Mouse (Mus musculus): ENCODE results near the gene Stat1. TPM values are rescaled to one million over a fixed set of nuclear protein-coding genes. Genes with fewer than 3 reads are reported as not detected.

Stat1 gene
- total RNA-seq, 1 experiment: 14.8 TPM

DNA sequence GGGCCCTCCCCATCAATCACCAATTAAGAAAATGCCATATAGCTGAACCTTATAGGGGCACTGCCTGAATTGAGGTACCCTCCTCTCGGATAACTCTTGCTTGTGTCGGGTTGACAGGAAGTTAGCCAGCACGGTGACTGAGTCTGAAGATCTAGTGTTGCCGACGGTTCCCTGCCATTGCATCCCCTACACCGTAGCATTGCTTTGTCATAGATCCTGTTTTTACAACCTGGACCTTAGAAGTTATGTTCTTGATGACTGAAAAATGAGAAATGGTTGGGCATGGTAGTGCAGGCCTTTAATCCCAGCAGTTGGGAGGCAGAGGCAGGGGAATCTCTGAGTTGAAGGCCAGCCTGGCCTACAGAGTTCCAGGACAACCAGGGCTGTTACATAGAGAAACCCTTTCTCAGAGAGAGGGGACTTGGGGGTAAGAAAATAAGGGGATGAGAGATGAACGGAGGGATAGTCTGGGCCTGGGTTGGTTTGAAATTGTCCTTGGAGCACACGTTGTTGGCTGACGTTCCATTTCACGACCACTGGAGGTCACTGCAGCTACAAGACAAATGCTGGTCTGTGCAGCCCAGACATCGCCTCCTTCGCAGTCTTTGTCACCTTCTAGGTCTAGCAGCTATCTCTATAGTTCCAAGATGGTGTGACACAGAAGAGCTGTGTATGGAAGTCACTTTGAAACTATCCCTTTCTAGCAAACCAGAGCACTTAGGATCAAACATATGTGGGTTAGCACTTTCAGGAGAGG, 27.2 kb downstream of the Stat1 start:
- H3K27ac ChIP-seq (ENCODE audit: insufficient read depth, low read depth, low read length, poor library complexity, severe bottlenecking): no peak overlapping the region
- DNase-seq (ENCODE audit: low read depth, low spot score): peak; percentile 45
- no peak overlapping the region for H3K4me3 ChIP-seq (ENCODE audit: insufficient read depth in 1 of 2, low read depth in 1 of 2, low read length in 2 of 2, poor library complexity in 1 of 2, severe bottlenecking in 1 of 2)

DNA sequence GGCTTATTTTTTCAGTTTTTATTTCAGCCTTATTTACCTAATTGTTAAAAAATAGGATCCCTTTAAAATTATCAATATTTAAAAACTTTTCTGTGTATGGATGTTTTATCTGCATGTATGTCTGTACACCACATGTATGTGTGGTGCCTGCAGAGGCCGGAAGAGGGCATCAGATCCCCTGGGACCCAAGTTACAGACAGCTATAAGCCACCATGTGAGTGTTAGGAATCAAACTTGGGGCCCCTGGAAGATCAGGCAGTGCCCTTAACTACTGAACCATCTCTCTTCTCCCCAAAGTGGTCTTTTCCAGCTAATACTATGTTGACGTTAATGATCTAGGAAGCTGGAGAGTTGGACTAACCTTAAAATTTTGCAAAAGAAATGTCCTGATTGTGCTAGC, 28.2 kb downstream of the Stat1 start:
- in situ Hi-C loops (cut with MboI; ENCODE audit: low sequenced_read_pairs in 2 of 2, unreplicated experiment in 2 of 2): no loop called here

More for the DNA sequence above, 27.2 kb downstream of the Stat1 start:
- Histone ChIP-seq H3K36me3 (ENCODE audit: control insufficient read depth, insufficient read depth, low read length, poor library complexity, severe bottlenecking) (no peaks in the 10 kb centered on the region; the same call in 1 of the 2 replicates), H3K4me1 (ENCODE audit: control insufficient read depth in 2 of 2, insufficient read depth in 2 of 2, low read length in 2 of 2, poor library complexity in 1 of 2) (peaks cover 6 to 10% of the 10 kb centered on the region in 2 experiments; a peak in 3 of 4 replicates), H3K9me3 (ENCODE audit: control insufficient read depth, insufficient read depth, low read depth, low read length) (no peaks in the 10 kb centered on the region), H3K9ac (ENCODE audit: insufficient read depth, low read depth, low read length, poor library complexity, severe bottlenecking) (no peak overlapping the region)
- TF ChIP-seq MAFK (IDR thresholded peaks at IDR 0.05; ENCODE audit: insufficient read depth, low read depth, low read length): no peak
- peak; percentile 56; the same call in 1 of the 2 replicates for TF ChIP-seq ZC3H11A (IDR thresholded peaks at IDR 0.05; ENCODE audit: borderline replicate concordance, low read depth, low read length)
- TF ChIP-seq HCFC1 (IDR thresholded peaks at IDR 0.05; ENCODE audit: borderline replicate concordance, insufficient read depth, low read length): no peak
- TF ChIP-seq ZNF384 (IDR thresholded peaks at IDR 0.05; ENCODE audit: low read depth, low read length): no peak
- in situ Hi-C loops (cut with MboI; ENCODE audit: low sequenced_read_pairs in 2 of 2, unreplicated experiment in 2 of 2): no loop called here

DNA sequence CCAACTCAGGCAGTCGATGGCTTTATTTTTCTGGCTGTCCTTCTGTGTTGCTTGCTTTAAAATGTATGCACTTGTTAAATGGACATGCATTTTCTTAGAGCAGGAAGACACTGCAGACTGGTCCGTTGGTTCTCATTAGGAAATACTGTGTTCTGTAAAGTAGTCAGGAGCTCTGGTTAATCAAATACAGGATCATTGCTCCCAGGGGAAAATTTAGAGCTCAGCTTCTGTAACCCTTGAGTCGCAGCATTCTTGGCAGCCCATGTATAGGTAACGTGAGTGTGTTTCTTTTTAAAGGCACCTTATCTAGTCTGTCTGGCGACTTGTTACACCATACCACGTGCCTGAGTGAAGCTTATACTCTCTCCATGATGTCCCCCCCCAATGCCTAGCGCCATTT, 28.9 kb downstream of the Stat1 start:
- no peak overlapping the region for H3K9ac ChIP-seq (ENCODE audit: insufficient read depth, low read depth, low read length, poor library complexity, severe bottlenecking)
- H3K27ac ChIP-seq (ENCODE audit: insufficient read depth, low read depth, low read length, poor library complexity, severe bottlenecking): no peak overlapping the region
- H3K4me3 ChIP-seq (ENCODE audit: insufficient read depth in 1 of 2, low read depth in 1 of 2, low read length in 2 of 2, poor library complexity in 1 of 2, severe bottlenecking in 1 of 2): no peak overlapping the region
- peaks cover 6 to 10% of the 10 kb centered on the region in 2 experiments; a peak in 3 of 4 replicates for H3K4me1 ChIP-seq (ENCODE audit: control insufficient read depth in 2 of 2, insufficient read depth in 2 of 2, low read length in 2 of 2, poor library complexity in 1 of 2)
- in situ Hi-C loops (cut with MboI; ENCODE audit: low sequenced_read_pairs in 2 of 2, unreplicated experiment in 2 of 2): no loop called here
- H3K9me3 ChIP-seq (ENCODE audit: control insufficient read depth, insufficient read depth, low read depth, low read length): no peaks in the 10 kb centered on the region
- TF ChIP-seq CHD2 (IDR thresholded peaks at IDR 0.05; ENCODE audit: low read depth, low read length) (no peak), ZC3H11A (IDR thresholded peaks at IDR 0.05; ENCODE audit: borderline replicate concordance, low read depth, low read length) (no peak)
- DNase-seq (ENCODE audit: low read depth, low spot score): no peak
- no peaks in the 10 kb centered on the region; the same call in 1 of the 2 replicates for H3K36me3 ChIP-seq (ENCODE audit: control insufficient read depth, insufficient read depth, low read length, poor library complexity, severe bottlenecking)

More for the DNA sequence above, 28.2 kb downstream of the Stat1 start:
- H3K4me1 ChIP-seq (ENCODE audit: control insufficient read depth in 2 of 2, insufficient read depth in 2 of 2, low read length in 2 of 2, poor library complexity in 1 of 2): peaks cover 6 to 10% of the 10 kb centered on the region in 2 experiments; a peak in 3 of 4 replicates
- no peak for DNase-seq (ENCODE audit: low read depth, low spot score)
- H3K9ac ChIP-seq (ENCODE audit: insufficient read depth, low read depth, low read length, poor library complexity, severe bottlenecking): no peak overlapping the region
- no peak overlapping the region for H3K4me3 ChIP-seq (ENCODE audit: insufficient read depth in 1 of 2, low read depth in 1 of 2, low read length in 2 of 2, poor library complexity in 1 of 2, severe bottlenecking in 1 of 2)
- H3K27ac ChIP-seq (ENCODE audit: insufficient read depth, low read depth, low read length, poor library complexity, severe bottlenecking): no peak overlapping the region
- no peak for TF ChIP-seq ZC3H11A (IDR thresholded peaks at IDR 0.05; ENCODE audit: borderline replicate concordance, low read depth, low read length)
- TF ChIP-seq CHD2 (IDR thresholded peaks at IDR 0.05; ENCODE audit: low read depth, low read length): no peak
- no peak for TF ChIP-seq ZNF384 (IDR thresholded peaks at IDR 0.05; ENCODE audit: low read depth, low read length)
- TF ChIP-seq MAFK (IDR thresholded peaks at IDR 0.05; ENCODE audit: insufficient read depth, low read depth, low read length): no peak
- H3K9me3 ChIP-seq (ENCODE audit: control insufficient read depth, insufficient read depth, low read depth, low read length): no peaks in the 10 kb centered on the region
- no peaks in the 10 kb centered on the region; the same call in 1 of the 2 replicates for H3K36me3 ChIP-seq (ENCODE audit: control insufficient read depth, insufficient read depth, low read length, poor library complexity, severe bottlenecking)

DNA sequence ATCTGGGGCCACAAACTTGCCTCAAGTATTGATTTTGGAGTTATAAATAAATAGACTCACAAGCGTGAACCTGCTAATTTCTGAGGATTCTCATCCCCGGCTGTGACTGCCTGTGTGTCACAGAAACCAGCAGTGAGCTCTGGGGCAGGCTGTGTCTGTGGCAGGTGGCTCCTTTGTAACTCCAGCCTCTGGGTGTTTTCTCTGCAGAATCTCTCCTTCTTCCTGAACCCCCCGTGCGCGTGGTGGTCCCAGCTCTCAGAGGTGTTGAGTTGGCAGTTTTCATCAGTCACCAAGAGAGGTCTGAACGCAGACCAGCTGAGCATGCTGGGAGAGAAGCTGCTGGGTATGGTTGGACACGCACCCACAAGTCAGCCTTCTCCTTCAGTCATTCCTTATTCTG, 29.5 kb downstream of the Stat1 start:
- TF ChIP-seq MAFK (IDR thresholded peaks at IDR 0.05; ENCODE audit: insufficient read depth, low read depth, low read length): no peak
- no peak for TF ChIP-seq CHD2 (IDR thresholded peaks at IDR 0.05; ENCODE audit: low read depth, low read length)
- no peak for TF ChIP-seq HCFC1 (IDR thresholded peaks at IDR 0.05; ENCODE audit: borderline replicate concordance, insufficient read depth, low read length)
- TF ChIP-seq ZC3H11A (IDR thresholded peaks at IDR 0.05; ENCODE audit: borderline replicate concordance, low read depth, low read length): no peak
- no peak for TF ChIP-seq ZNF384 (IDR thresholded peaks at IDR 0.05; ENCODE audit: low read depth, low read length)
- Histone ChIP-seq H3K9me3 (ENCODE audit: control insufficient read depth, insufficient read depth, low read depth, low read length) (no peaks in the 10 kb centered on the region), H3K36me3 (ENCODE audit: control insufficient read depth, insufficient read depth, low read length, poor library complexity, severe bottlenecking) (no peaks in the 10 kb centered on the region; the same call in 1 of the 2 replicates), H3K4me3 (ENCODE audit: insufficient read depth in 1 of 2, low read depth in 1 of 2, low read length in 2 of 2, poor library complexity in 1 of 2, severe bottlenecking in 1 of 2) (no peak overlapping the region), H3K27ac (ENCODE audit: insufficient read depth, low read depth, low read length, poor library complexity, severe bottlenecking) (no peak overlapping the region), H3K9ac (ENCODE audit: insufficient read depth, low read depth, low read length, poor library complexity, severe bottlenecking) (no peak overlapping the region), H3K4me1 (ENCODE audit: control insufficient read depth in 2 of 2, insufficient read depth in 2 of 2, low read length in 2 of 2, poor library complexity in 1 of 2) (peaks cover 6 to 10% of the 10 kb centered on the region in 2 experiments; a peak in 3 of 4 replicates)
- in situ Hi-C loops (cut with MboI; ENCODE audit: low sequenced_read_pairs in 2 of 2, unreplicated experiment in 2 of 2): no loop called here
- no peak for DNase-seq (ENCODE audit: low read depth, low spot score)

Measured in ES-E14 (cell line).